Mouse (Mus musculus) hindbrain, embryonic 10.5 days (tissue): ENCODE data around the gene 0610010K14Rik. TPM values are rescaled to one million over a fixed set of nuclear protein-coding genes. Genes with fewer than 3 reads are reported as not detected.

Experiments used
- microRNA counts: library from miRNA; unstranded; fragments of <30 nt; microRNA quantifications from one replicate; lab custom pipeline; 2017
- polyA plus RNA-seq: library from polyadenylated mRNA; unstranded; fragments of >200 nt; fragmentation: Nextera tagmentation; extraction: Ambion mirVana; gene quantifications from 2 replicates; pipeline ENCODE4 v1.2.1, GENCODE M21; 2016

Gene 0610010K14Rik
- polyA plus RNA-seq, 1 experiment from 2014 or later: 261 TPM

MicroRNAs encoded within 50 kb of the gene (microRNA counts, 519-probe panel; counts per million panel counts)
- microRNA mmu-miR-195 (lab: Ali Mortazavi, UCI) (1,255 counts per million, percentile 77 among the panel's probes with 10 or more counts), microRNA mmu-miR-497 (lab: Ali Mortazavi, UCI) (1,255 counts per million, percentile 77 among the panel's probes with 10 or more counts)

Other genes starting within 250 kb of the 0610010K14Rik start
- gene Gabarap, start 246.8 kb downstream of the 0610010K14Rik start, polyA plus RNA-seq: 421 and 580 TPM in 2 replicates
- 93.7 and 98.1 TPM in 2 replicates for gene Phf23, start 242.1 kb downstream of the 0610010K14Rik start, polyA plus RNA-seq
- gene Dvl2, start 237.3 kb downstream of the 0610010K14Rik start, polyA plus RNA-seq: 50.3 and 51.8 TPM in 2 replicates
- gene Acadvl, start 222.5 kb downstream of the 0610010K14Rik start, polyA plus RNA-seq: 44.9 and 51.7 TPM in 2 replicates
- 16.4 and 19.9 TPM in 2 replicates for gene Dlg4, start 221.0 kb downstream of the 0610010K14Rik start, polyA plus RNA-seq
- gene Asgr1, start 183.8 kb downstream of the 0610010K14Rik start, polyA plus RNA-seq: 0.68 and 1.3 TPM in 2 replicates
- 0.51 TPM in 1 of 2 replicates, not detected in the other for gene Asgr2, start 145.3 kb downstream of the 0610010K14Rik start, polyA plus RNA-seq
- not detected in 2 replicates for gene Mgl2, start 107.6 kb downstream of the 0610010K14Rik start, polyA plus RNA-seq
- gene Clec10a, start 81.7 kb downstream of the 0610010K14Rik start, polyA plus RNA-seq: 0.35 and 0.81 TPM in 2 replicates
- gene Slc16a11, start 25.2 kb downstream of the 0610010K14Rik start, polyA plus RNA-seq: 0.93 and 1.5 TPM in 2 replicates
- gene Slc16a13, start 16.9 kb downstream of the 0610010K14Rik start, polyA plus RNA-seq: 15.7 and 18.0 TPM in 2 replicates
- gene Bcl6b, start 8.1 kb downstream of the 0610010K14Rik start, polyA plus RNA-seq: 5.5 and 5.6 TPM in 2 replicates
- gene Gm21988, start 1.9 kb upstream of the 0610010K14Rik start, polyA plus RNA-seq: 10.0 and 14.5 TPM in 2 replicates
- 125 and 171 TPM in 2 replicates for gene Rnasek, start 1.9 kb upstream of the 0610010K14Rik start, polyA plus RNA-seq
- gene Alox12, start 17.4 kb upstream of the 0610010K14Rik start, polyA plus RNA-seq: 2.4 and 3.7 TPM in 2 replicates
- gene Alox12e, start 84.7 kb upstream of the 0610010K14Rik start, polyA plus RNA-seq: not detected in 2 replicates
- 0.06 and 0.16 TPM in 2 replicates for gene Alox15, start 114.1 kb upstream of the 0610010K14Rik start, polyA plus RNA-seq
- gene Pelp1, start 172.1 kb upstream of the 0610010K14Rik start, polyA plus RNA-seq: 50.6 and 53.0 TPM in 2 replicates
- 31.1 and 32.7 TPM in 2 replicates for gene Arrb2, start 194.7 kb upstream of the 0610010K14Rik start, polyA plus RNA-seq
- 48.3 and 49.2 TPM in 2 replicates for gene Med11, start 214.0 kb upstream of the 0610010K14Rik start, polyA plus RNA-seq
- gene Zmynd15, start 221.5 kb upstream of the 0610010K14Rik start, polyA plus RNA-seq: 0.25 and 0.30 TPM in 2 replicates
- gene Cxcl16, start 222.1 kb upstream of the 0610010K14Rik start, polyA plus RNA-seq: 0.31 and 0.41 TPM in 2 replicates